Mouse (Mus musculus) cortical plate, adult 2 months (tissue): ENCODE results near the gene Nck2. TPM values are rescaled to one million over a fixed set of nuclear protein-coding genes. Genes with fewer than 3 reads are reported as not detected.

Experiments
- H3K27ac ChIP-seq: fragments of 200-500 bp; 2 replicates; pipeline ENCODE4 v1.5.1; 2012; ENCODE audit warnings: low read length, control low read depth, inconsistent platforms; ENCODE audit not compliant: insufficient read depth
- H3K4me1 ChIP-seq: fragments of 200-500 bp; 2 replicates; pipeline ENCODE4 v1.6.1; 2011; ENCODE audit warnings: low read length; ENCODE audit not compliant: control insufficient read depth, insufficient read depth
- H3K4me3 ChIP-seq: fragments of 200-500 bp; 2 replicates; pipeline ENCODE4 v1.5.1; 2011; ENCODE audit warnings: mild to moderate bottlenecking, low read length, control low read depth; ENCODE audit not compliant: insufficient read depth
- CTCF ChIP-seq: fragments of 200-500 bp; IDR thresholded peaks from 2 replicates; pipeline ENCODE4 v1.5.1; 2011; ENCODE audit warnings: mild to moderate bottlenecking, control low read depth, low read length; ENCODE audit not compliant: insufficient read depth; ENCODE audit errors: extremely low read depth
- POLR2A ChIP-seq: fragments of 200-500 bp; IDR thresholded peaks from 2 replicates; pipeline ENCODE4 v1.6.1; 2011; ENCODE audit warnings: mild to moderate bottlenecking, low read length, control low read depth; ENCODE audit not compliant: insufficient read depth; ENCODE audit errors: extremely low read depth
- polyA plus RNA-seq: library from polyadenylated mRNA; depleted of rRNA; stranded (reverse); fragments of >200 nt; gene quantifications from 2 replicates; pipeline ENCODE4 v1.2.3, GENCODE M21; 2012; rRNA removed

The Nck2 gene
- polyA plus RNA-seq, 1 experiment = 29.0 TPM

DNA sequence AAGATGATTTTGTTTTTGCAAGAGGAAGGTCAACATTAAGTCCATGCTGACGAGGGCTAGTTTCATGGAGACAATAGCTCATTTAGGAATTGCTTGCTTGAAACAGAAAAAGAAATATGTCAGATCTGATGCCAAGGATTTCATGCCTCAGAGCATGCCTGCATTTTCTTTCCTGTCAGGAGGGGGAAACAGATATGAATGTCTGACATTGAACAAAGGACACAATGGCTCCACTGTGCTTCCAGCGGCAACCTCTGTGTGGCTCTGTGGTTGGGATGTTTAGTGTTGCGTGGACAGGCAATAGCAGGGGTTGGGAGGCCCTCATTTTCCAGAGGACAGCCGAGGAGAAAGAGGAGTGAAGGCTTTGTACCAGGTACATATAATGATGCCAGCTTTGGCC, 171.6 kb downstream of the Nck2 start:
- H3K4me1 ChIP-seq = no peaks in the 10 kb centered on the region
- no peak overlapping the region for H3K4me3 ChIP-seq
- TF ChIP-seq POLR2A (no peak), CTCF (no peak)
- H3K27ac ChIP-seq = no peak overlapping the region

Other genes starting within 250 kb of the Nck2 start
- gene Fhl2, start 247.6 kb upstream of the Nck2 start, polyA plus RNA-seq = 88.7 and 98.5 TPM in 2 replicates